Mouse (Mus musculus) bone marrow, adult 2 months (tissue): ENCODE results near the gene Tas1r1.

Experiments
- CTCF ChIP-seq: fragments of 200-500 bp; IDR thresholded peaks from 2 replicates; pipeline ENCODE4 v1.5.1; 2011; ENCODE audit warnings: low read length, control low read depth; ENCODE audit not compliant: control insufficient read depth, insufficient read depth
- POLR2A ChIP-seq: fragments of 200-500 bp; IDR thresholded peaks from 2 replicates; pipeline ENCODE4 v1.6.1; 2011; ENCODE audit warnings: low read depth, mild to moderate bottlenecking, control low read depth, low read length, borderline replicate concordance; ENCODE audit not compliant: control insufficient read depth

DNA sequence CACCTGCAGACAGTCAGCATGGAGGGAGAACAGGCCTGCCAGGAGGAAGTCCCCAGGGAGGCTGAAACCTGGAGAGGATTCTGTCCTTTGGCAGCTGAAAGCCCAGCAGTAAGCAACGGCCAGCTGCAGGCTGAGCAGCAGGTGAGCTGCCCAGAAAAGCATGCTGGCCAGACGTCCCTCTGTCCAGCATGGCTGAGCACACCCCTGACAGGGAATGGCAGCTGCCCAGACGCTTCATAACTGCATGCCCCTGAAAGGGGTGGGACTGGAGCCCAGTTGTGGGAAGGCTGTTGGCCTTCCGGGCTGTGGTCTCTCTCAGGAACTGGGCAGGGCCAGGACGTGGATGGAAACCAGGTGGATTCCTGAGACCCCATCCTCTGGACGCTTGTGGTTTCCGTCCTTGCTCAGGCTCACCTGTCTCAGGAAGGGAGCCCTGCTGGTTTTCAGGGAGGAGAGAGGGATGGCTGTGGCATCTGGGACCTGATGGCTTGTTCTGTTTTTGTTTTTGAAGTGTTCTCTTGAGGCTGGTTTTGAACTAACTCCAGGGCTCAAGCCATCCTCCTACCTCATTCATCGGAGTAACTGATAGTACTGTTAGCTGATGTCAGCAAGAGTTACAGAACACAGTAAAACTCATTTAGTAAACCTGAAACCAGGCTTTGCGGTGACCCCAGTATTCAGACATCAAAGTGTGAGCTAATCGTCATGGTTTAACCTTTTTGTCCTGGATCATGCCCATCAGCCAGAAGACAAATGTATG is at the start of gene Tas1r1:
- TF ChIP-seq CTCF (no peak), POLR2A (no peak)
